Mouse (Mus musculus) myocyte (in vitro differentiated cells): Measurements from ENCODE around the gene Mvd. TPM values are rescaled to one million over a fixed set of nuclear protein-coding genes. Genes with fewer than 3 reads are reported as not detected.

ENCODE experiments used
- H3K27me3 ChIP-seq: one replicate; pipeline ENCODE4 v1.6.1; 2011; ENCODE audit not compliant: control insufficient read depth, insufficient read depth, insufficient read length
- H3K36me3 ChIP-seq: one replicate; pipeline ENCODE4 v1.6.1; 2011; ENCODE audit not compliant: control insufficient read depth, insufficient read depth
- H3K4me2 ChIP-seq: one replicate; pipeline ENCODE4 v1.6.1; 2011; ENCODE audit warnings: low read depth, control low read depth
- H3K4me3 ChIP-seq: one replicate; pipeline ENCODE4 v1.5.1; 2011; ENCODE audit warnings: mild to moderate bottlenecking, control low read depth, moderate library complexity
- H3K79me2 ChIP-seq: one replicate; pipeline ENCODE4 v1.6.1; 2011; ENCODE audit not compliant: control insufficient read depth, insufficient read depth
- H3ac ChIP-seq: one replicate; pipeline ENCODE4 v1.6.1; 2011; ENCODE audit not compliant: control insufficient read depth, insufficient read length
- CEBPB ChIP-seq: IDR thresholded peaks from 2 replicates; pipeline ENCODE4 v1.6.1; 2011; ENCODE audit warnings: mild to moderate bottlenecking, moderate library complexity; ENCODE audit not compliant: poor library complexity, insufficient read depth, severe bottlenecking
- E2F4 ChIP-seq: IDR thresholded peaks from one replicate; pipeline ENCODE4 v1.6.1; 2011; ENCODE audit warnings: mild to moderate bottlenecking, control low read depth, moderate library complexity; ENCODE audit not compliant: insufficient read depth
- MAX ChIP-seq: IDR thresholded peaks from one replicate; pipeline ENCODE4 v1.6.1; 2011; ENCODE audit warnings: low read depth, mild to moderate bottlenecking, control low read depth
- MYOD1 ChIP-seq, 3 experiments: IDR thresholded peaks; one replicate each; pipeline ENCODE4 v1.6.1; 2011; ENCODE audit warnings: control low read depth in 2 of 3, low read depth in 2 of 3, mild to moderate bottlenecking in 2 of 3, moderate library complexity in 1 of 3; ENCODE audit not compliant: insufficient read length in 2 of 3, control insufficient read depth in 1 of 3
- MYOG ChIP-seq, 3 experiments: IDR thresholded peaks; one replicate each; pipeline ENCODE4 v1.6.1; 2011; ENCODE audit warnings: control low read depth in 2 of 3, low read depth in 2 of 3, mild to moderate bottlenecking in 2 of 3; ENCODE audit not compliant: insufficient read length in 2 of 3, control insufficient read depth in 1 of 3, insufficient read depth in 1 of 3
- POLR2A ChIP-seq: IDR thresholded peaks from one replicate; pipeline ENCODE4 v1.6.1; 2011; ENCODE audit warnings: low read depth, mild to moderate bottlenecking, control low read depth, moderate library complexity; ENCODE audit not compliant: insufficient read length
- POLR2AphosphoS2 ChIP-seq: IDR thresholded peaks from one replicate; pipeline ENCODE4 v1.6.1; 2011; ENCODE audit warnings: low read depth, control low read depth; ENCODE audit not compliant: insufficient read length
- REST ChIP-seq: IDR thresholded peaks from one replicate; pipeline ENCODE4 v1.6.1; 2011; ENCODE audit warnings: mild to moderate bottlenecking, control low read depth, moderate library complexity; ENCODE audit not compliant: insufficient read depth, insufficient read length
- SRF ChIP-seq: IDR thresholded peaks from one replicate; pipeline ENCODE4 v1.6.1; 2011; ENCODE audit warnings: low read depth; ENCODE audit not compliant: control insufficient read depth, insufficient read length
- TCF12 ChIP-seq: IDR thresholded peaks from one replicate; pipeline ENCODE4 v1.6.1; 2011; ENCODE audit warnings: mild to moderate bottlenecking, control low read depth; ENCODE audit not compliant: poor library complexity, insufficient read depth, severe bottlenecking
- TCF3 ChIP-seq: IDR thresholded peaks from one replicate; pipeline ENCODE4 v1.6.1; 2011; ENCODE audit warnings: low read depth, control low read depth; ENCODE audit not compliant: insufficient read length
- USF1 ChIP-seq: IDR thresholded peaks from one replicate; pipeline ENCODE4 v1.6.1; 2011; ENCODE audit warnings: low read depth, mild to moderate bottlenecking, control low read depth, moderate library complexity
- polyA plus RNA-seq: library from polyadenylated mRNA; unstranded; fragments of >200 nt; fragmentation: generic; extraction: Trizol; gene quantifications from one replicate; pipeline ENCODE4 v1.2.1, GENCODE M21; 2012; ENCODE audit warnings: missing spikeins

Gene Mvd
- polyA plus RNA-seq, 1 experiment: 85.3 TPM

DNA sequence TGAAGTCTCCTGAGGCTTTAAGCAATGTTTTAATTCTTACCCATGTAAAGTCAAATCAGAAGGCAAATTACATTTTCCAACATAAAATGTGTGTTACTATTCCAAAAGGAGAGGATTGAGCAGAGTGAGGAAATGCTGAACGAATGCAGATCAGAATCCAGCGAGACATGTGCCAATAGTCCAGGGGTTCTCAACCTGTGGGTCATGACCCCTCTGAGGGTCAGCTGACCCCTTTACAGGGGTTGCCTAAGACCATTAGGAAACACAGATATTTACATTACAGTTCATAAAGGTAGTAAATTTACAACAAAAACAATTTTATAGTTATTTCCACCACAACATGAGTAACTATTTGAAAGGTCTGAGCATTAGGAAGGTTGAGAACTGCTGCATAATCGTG, 52.5 kb downstream of the Mvd start:
- no peak overlapping the region for H3K4me3 ChIP-seq
- H3K36me3 ChIP-seq: peaks cover 54% of the 10 kb centered on the region
- H3K4me2 ChIP-seq: no peak overlapping the region
- H3K27me3 ChIP-seq: no peaks in the 10 kb centered on the region
- H3ac ChIP-seq: no peak overlapping the region
- TF ChIP-seq REST (no peak), CEBPB (no peak), SRF (no peak), USF1 (no peak), MYOG (IDR thresholded peaks at IDR 0.05; ENCODE audit: control insufficient read depth in 1 of 3, insufficient read depth in 1 of 3, insufficient read length in 2 of 3, low read depth in 2 of 3) (no peak), E2F4 (no peak), MAX (no peak), POLR2AphosphoS2 (no peak), TCF12 (no peak), TCF3 (no peak), MYOD1 (IDR thresholded peaks at IDR 0.05; ENCODE audit: control insufficient read depth in 1 of 3, insufficient read length in 2 of 3, low read depth in 2 of 3) (no peak)
- H3K79me2 ChIP-seq: peaks cover 4% of the 10 kb centered on the region

DNA sequence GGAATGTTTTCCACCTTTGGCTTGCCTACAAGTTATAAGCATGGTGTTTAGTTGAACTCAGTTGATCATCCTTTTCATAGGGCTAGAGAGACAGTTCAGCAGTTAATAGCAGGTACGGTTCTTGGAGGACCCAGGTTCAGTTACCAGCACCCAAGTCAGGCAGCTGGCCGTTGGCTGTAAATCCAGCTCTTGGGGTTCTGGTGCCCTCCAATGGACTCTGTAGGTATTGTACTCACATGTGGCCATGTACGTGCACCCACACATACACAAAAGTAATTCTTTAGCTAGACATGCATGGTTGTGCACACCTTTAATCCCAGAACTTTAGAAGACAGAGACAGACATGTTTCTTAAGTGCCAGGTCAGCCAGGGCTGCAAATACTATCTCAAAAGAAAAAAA, 53.9 kb downstream of the Mvd start:
- no peaks in the 10 kb centered on the region for H3K27me3 ChIP-seq
- peaks cover 12% of the 10 kb centered on the region for H3K79me2 ChIP-seq
- H3K4me3 ChIP-seq: no peak overlapping the region
- TF ChIP-seq SRF: no peak
- no peak for TF ChIP-seq MAX
- no peak for TF ChIP-seq MYOD1 (IDR thresholded peaks at IDR 0.05; ENCODE audit: control insufficient read depth in 1 of 3, insufficient read length in 2 of 3, low read depth in 2 of 3)
- TF ChIP-seq TCF3: no peak
- no peak for TF ChIP-seq REST
- no peak for TF ChIP-seq USF1
- no peak for TF ChIP-seq POLR2A
- TF ChIP-seq POLR2AphosphoS2: no peak
- TF ChIP-seq E2F4: no peak
- no peak for TF ChIP-seq TCF12
- TF ChIP-seq CEBPB: no peak
- TF ChIP-seq MYOG (IDR thresholded peaks at IDR 0.05; ENCODE audit: control insufficient read depth in 1 of 3, insufficient read depth in 1 of 3, insufficient read length in 2 of 3, low read depth in 2 of 3): no peak
- H3ac ChIP-seq: no peak overlapping the region
- no peak overlapping the region for H3K4me2 ChIP-seq
- peaks cover 64% of the 10 kb centered on the region for H3K36me3 ChIP-seq

Other genes starting within 250 kb of the Mvd start
- gene Zfpm1, start 161.3 kb downstream of the Mvd start, polyA plus RNA-seq: 22.6 TPM
- gene Trhr2, start 82.7 kb downstream of the Mvd start, polyA plus RNA-seq: not detected
- 28.8 TPM for gene Zc3h18, start 66.8 kb downstream of the Mvd start, polyA plus RNA-seq
- not detected for gene Il17c, start 21.4 kb downstream of the Mvd start, polyA plus RNA-seq
- gene Cyba, start 10.5 kb downstream of the Mvd start, polyA plus RNA-seq: not detected
- 1.3 TPM for gene Snai3, start 17.3 kb upstream of the Mvd start, polyA plus RNA-seq
- 36.3 TPM for gene Rnf166, start 32.6 kb upstream of the Mvd start, polyA plus RNA-seq
- 31.5 TPM for gene Ctu2, start 32.7 kb upstream of the Mvd start, polyA plus RNA-seq
- 156 TPM for gene Piezo1, start 107.9 kb upstream of the Mvd start, polyA plus RNA-seq
- gene Cdt1, start 124.6 kb upstream of the Mvd start, polyA plus RNA-seq: 19.7 TPM
- 261 TPM for gene Aprt, start 133.5 kb upstream of the Mvd start, polyA plus RNA-seq
- 17.6 TPM for gene Galns, start 168.0 kb upstream of the Mvd start, polyA plus RNA-seq
- 95.7 TPM for gene Trappc2l, start 168.2 kb upstream of the Mvd start, polyA plus RNA-seq
- 0.55 TPM for gene Pabpn1l, start 179.3 kb upstream of the Mvd start, polyA plus RNA-seq